Mouse (Mus musculus) left cerebral cortex, postnatal 4 days (tissue): ENCODE measurements around the gene Itprid1. TPM values are rescaled to one million over a fixed set of nuclear protein-coding genes. Genes with fewer than 3 reads are reported as not detected.

ENCODE experiments used
- total RNA-seq, 2 experiments: library from RNA; stranded (reverse); gene quantifications; 2 replicates each; pipeline ENCODE4 v1.2.3; 2021

Gene Itprid1
- total RNA-seq, 2 experiments from 2014 or later: 1.3 to 1.8 TPM

Other genes starting within 250 kb of the Itprid1 start
- 100 to 1,000 TPM; 226 to 249 TPM for gene Neurod6, start 155.6 kb upstream of the Itprid1 start, total RNA-seq
- gene Ppp1r17, start 180.6 kb downstream of the Itprid1 start, total RNA-seq: under 1 TPM; 0.22 to 0.40 TPM